Mouse (Mus musculus) hindlimb bud, embryonic 11.5 days (tissue): Measurements from ENCODE around the gene Surf4.
"Not testable (repeated sequence)": the region's sequence is repeated elsewhere in the genome, so short reads cannot be mapped to it uniquely, and the experiment has no call there.

Source experiments
- DNase-seq: peaks from one replicate; pipeline ENCODE4 v3.0.0-alpha.2; 2012; ENCODE audit warnings: low read depth, low spot score; ENCODE audit errors: extremely low spot score

The Surf4 gene

DNA sequence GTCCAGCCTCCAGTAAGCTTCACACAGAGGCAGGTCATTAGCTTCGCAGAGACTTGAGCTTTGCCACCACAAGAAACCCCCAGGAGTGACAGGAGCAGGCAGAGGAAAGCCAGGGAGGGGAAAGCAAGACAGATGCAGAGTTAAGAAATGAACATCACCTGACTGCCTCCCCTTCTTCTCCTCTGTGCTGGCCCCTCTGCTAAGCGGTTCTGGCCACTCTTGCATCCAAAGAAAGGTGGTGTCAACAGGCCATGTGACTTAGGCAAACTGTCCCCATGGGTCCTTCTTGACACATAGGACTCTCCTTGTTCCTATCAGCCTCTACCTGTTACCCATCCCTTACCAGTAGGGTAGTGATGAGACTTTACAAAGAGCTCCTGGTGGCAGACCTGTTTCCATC is 27.8 kb downstream of the Surf4 start:
- DNase-seq: no peak

GRCm38 (mm10) chr2:26903311-26903710 is 30.4 kb downstream of the Surf4 start:
- no peak for DNase-seq

DNA sequence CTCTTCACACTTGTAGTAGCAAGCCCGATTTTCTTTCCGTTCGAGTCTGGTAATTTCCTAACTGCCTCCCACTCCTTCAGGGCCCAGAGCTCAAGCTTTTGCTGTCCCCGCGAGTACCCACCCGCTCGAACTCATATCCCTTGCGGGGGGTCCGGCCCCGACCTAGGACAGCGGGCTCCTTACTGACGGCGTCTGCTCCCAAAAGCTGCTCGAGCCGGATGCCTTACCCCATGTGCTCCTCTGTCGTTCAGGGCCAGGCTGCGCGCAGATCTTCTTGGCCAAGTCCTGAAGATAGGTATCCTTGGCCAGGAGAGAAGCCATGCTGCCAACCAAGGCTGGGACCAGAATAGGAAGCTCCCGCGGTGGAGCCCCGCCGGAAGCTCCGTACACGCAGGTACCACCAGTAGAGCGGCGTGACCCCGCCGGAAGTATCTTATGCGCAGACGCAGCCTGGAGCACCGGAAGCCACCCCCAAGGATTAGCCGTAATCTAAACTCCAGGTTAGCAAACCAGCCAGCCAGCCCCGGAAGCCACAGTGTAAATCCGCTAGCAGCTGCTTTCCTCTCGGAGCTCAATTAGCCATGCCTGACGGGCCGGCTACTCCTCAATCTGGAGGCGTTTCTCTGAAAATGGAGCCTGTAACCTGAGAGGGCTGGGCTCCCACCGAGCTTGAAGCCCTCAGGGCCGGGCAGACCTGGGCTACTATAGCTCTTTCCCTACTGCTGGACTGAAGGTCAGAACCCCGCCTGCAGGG is 31.1 kb downstream of the Surf4 start, which contains the start of gene Surf6:
TSS of gene Surf6 (minus strand) at position 413 of the 754 bp plus-strand sequence.
- peak; percentile 86 for DNase-seq

DNA sequence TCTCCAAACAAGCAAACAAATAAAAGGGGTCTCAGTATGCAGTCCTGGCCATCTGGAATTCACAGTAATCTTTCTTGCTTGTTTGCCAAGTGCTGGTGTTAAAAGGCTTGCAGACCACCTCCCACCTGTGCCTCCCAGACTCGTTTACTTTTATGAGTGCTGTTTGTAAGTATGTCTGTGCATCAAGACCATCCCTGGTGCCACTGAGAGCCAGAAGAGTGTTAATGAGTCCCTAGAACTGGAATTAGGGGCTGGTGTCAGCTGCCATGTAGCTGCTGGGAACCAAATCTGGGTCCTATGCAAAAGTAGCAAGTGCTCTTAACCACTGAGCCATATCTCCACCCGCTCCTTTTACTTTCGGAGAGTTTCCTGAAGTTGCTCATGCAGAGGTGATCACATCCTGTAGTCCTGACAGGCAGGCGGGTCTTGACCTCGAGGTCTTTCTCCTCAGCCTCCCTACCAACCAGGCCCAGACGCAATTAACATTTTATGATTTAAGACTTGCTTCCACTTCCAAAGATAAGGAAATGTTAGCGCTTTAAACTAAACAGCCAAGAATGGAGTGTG is 31.8 kb downstream of the Surf4 start:
- no peak for DNase-seq

- DNase-seq: no peak
Observed at GRCm38 (mm10) chr2:26900731-26901130, 33.0 kb downstream of the Surf4 start.

GRCm38 (mm10) chr2:26895898-26896297 is 37.8 kb downstream of the Surf4 start:
- no peak for DNase-seq

GRCm38 (mm10) chr2:26886170-26886569 is 47.6 kb downstream of the Surf4 start:
- not testable (repeated sequence) for DNase-seq

GRCm38 (mm10) chr2:26885541-26885940 is 48.2 kb downstream of the Surf4 start:
- DNase-seq: not testable (repeated sequence)

DNA sequence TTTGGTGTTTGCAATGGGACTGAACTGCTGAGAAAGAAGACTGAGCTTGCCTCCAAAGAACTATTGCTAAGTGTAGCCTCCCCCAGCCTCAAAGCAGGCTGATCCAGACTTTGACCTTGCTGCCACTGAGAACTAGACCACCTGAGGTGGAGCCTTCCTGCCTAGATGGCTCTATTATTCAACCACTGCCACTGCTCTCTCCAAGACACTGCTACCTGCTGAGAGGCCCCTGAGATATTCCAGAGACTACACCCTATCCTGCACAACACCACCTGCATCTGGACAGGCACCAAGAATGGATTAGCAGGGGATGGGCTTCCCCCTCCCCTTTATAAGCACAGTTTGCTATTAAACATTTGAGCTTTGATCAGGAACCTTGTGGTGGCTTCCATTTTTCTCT is 55.2 kb downstream of the Surf4 start:
- no peak for DNase-seq

DNA sequence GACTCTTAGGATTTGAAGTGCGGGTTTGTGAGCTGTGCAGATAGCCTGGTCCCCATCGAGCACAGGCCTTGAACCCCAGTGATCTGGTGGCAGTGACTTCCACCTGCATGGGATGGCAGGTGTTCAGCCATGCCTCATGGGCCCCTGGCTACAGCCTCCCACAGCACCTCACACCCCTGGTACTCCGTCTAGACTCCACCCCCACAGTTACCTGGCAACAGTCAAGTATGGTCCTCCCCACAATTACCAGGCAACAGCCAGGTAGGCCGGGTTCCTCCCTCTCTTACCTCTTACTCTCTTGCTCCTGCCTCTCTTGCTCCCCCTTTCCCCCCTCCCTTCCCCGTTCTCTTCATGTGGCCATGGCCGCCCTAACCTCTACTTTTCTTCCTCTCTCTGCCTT is 63.1 kb downstream of the Surf4 start:
- no peak for DNase-seq
